Mouse (Mus musculus) limb, embryonic 14.5 days (tissue): ENCODE results near the gene Lingo2. TPM values are rescaled to one million over a fixed set of nuclear protein-coding genes. Genes with fewer than 3 reads are reported as not detected.

ENCODE experiments used
- ATAC-seq: fragments of 200-750 bp; cut with Nextera tagmentation; 2 replicates; pipeline ENCODE4 v1.8.0; 2017; ENCODE audit warnings: low read depth, moderate number of reproducible peaks, moderate TSS enrichment; ENCODE audit not compliant: low FRiP score
- DNase-seq: peaks from one replicate; pipeline ENCODE4 v3.0.0-alpha.2; 2015; ENCODE audit warnings: low spot score
- H3K27ac ChIP-seq: fragments of 300-500 bp; sonication (generic); replicated peaks from 2 replicates; pipeline ENCODE4 v1.5.1; 2014; ENCODE audit warnings: low read depth, mild to moderate bottlenecking, low read length, moderate library complexity, mixed read lengths
- H3K27me3 ChIP-seq: fragments of 300-500 bp; sonication (generic); 2 replicates; pipeline ENCODE4 v1.6.1; 2014; ENCODE audit warnings: low read length, mixed read lengths; ENCODE audit not compliant: control insufficient read depth, insufficient read depth
- H3K36me3 ChIP-seq: fragments of 300-500 bp; sonication (generic); 2 replicates; pipeline ENCODE4 v1.6.1; 2014; ENCODE audit warnings: mild to moderate bottlenecking, low read length, moderate library complexity, mixed read lengths; ENCODE audit not compliant: control insufficient read depth, insufficient read depth
- H3K4me1 ChIP-seq: fragments of 300-500 bp; sonication (generic); 2 replicates; pipeline ENCODE4 v1.6.1; 2014; ENCODE audit warnings: antibody characterized with exemption, low read length, mixed read lengths; ENCODE audit not compliant: control insufficient read depth, insufficient read depth
- H3K4me2 ChIP-seq: fragments of 300-500 bp; sonication (generic); replicated peaks from 2 replicates; pipeline ENCODE4 v1.6.1; 2014; ENCODE audit warnings: low read depth, mild to moderate bottlenecking, low read length, moderate library complexity; ENCODE audit not compliant: severe bottlenecking
- H3K4me3 ChIP-seq: fragments of 300-500 bp; sonication (generic); replicated peaks from 2 replicates; pipeline ENCODE4 v1.5.1; 2014; ENCODE audit warnings: low read length
- H3K9ac ChIP-seq: fragments of 300-500 bp; sonication (generic); 2 replicates; pipeline ENCODE4 v1.6.1; 2014; ENCODE audit warnings: mild to moderate bottlenecking, low read depth, low read length, moderate library complexity; ENCODE audit not compliant: severe bottlenecking
- H3K9me3 ChIP-seq: fragments of 300-500 bp; sonication (generic); 2 replicates; pipeline ENCODE4 v1.6.1; 2016; ENCODE audit warnings: low read length; ENCODE audit not compliant: control insufficient read depth
- POLR2A ChIP-seq: fragments of 200-500 bp; IDR thresholded peaks from 2 replicates; pipeline ENCODE4 v1.8.0; 2012; ENCODE audit warnings: inconsistent platforms, mild to moderate bottlenecking, moderate library complexity, borderline replicate concordance; ENCODE audit not compliant: insufficient read depth, insufficient read length; ENCODE audit errors: extremely low read depth
- WGBS: fragments of 180-500 bp; shearing (Covaris S2); extraction: QIAGEN DNeasy Blood & Tissue Kit; methylation state at CpG from one replicate; pipeline ENCODE4 v1.1.7; 2014; 5-methylcytosine and 5-hydroxymethylcytosine counted together
- polyA plus RNA-seq, 2 experiments: library from polyadenylated mRNA; depleted of rRNA in 1 of 2; stranded (reverse) in 1 of 2; unstranded in 1 of 2; fragments of >200 nt; fragmentation: Nextera tagmentation in 1 of 2; extraction: Ambion mirVana in 1 of 2; gene quantifications; 2 replicates each; pipeline versions ENCODE4 v1.2.1 to v1.2.3; 2012 to 2014

Lingo2 gene
- polyA plus RNA-seq, 2 experiments, result 0.89 to 4.3 TPM

GRCm38 (mm10) chr4:36647753-36648152 is 303.8 kb downstream of the Lingo2 start:
- no peaks in the 10 kb centered on the region for H3K4me1 ChIP-seq
- H3K9me3 ChIP-seq, result no peaks in the 10 kb centered on the region
- TF ChIP-seq POLR2A, result no peak
- no peak for ATAC-seq
- H3K4me3 ChIP-seq, result no peak overlapping the region
- no peak for DNase-seq
- no peak overlapping the region for H3K4me2 ChIP-seq
- H3K27me3 ChIP-seq, result no peaks in the 10 kb centered on the region
- H3K9ac ChIP-seq, result no peak overlapping the region
- no peaks in the 10 kb centered on the region for H3K36me3 ChIP-seq
- no peak overlapping the region for H3K27ac ChIP-seq

DNA sequence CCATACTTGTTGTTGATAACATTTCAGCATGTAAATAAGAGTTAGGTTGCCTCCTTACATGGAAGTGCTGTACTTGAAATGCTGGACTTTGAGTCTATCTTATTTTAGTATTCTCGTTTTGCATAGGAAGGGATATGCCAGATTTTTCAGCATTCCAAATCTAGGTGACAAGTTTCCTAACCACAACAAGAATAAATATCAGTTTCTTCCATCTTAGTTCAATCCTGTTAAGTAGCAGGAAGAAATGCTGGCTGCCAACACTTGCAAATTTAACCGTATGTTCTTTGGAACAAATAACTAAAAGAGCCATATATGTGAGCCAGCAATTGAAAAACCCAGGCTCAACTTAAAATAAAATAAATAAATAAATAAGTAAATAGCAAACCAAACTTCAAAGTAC is 315.9 kb downstream of the Lingo2 start:
- H3K36me3 ChIP-seq, result no peaks in the 10 kb centered on the region
- DNase-seq (no peak), ATAC-seq (no peak)
- no peaks in the 10 kb centered on the region for H3K4me1 ChIP-seq
- H3K4me2 ChIP-seq, result no peak overlapping the region
- no peak for TF ChIP-seq POLR2A
- no peaks in the 10 kb centered on the region for H3K27me3 ChIP-seq
- 84% methylated on average over 2 of the region's 2 CpGs for WGBS
- no peak overlapping the region for H3K9ac ChIP-seq
- H3K9me3 ChIP-seq, result no peaks in the 10 kb centered on the region
- H3K4me3 ChIP-seq, result no peak overlapping the region
- H3K27ac ChIP-seq, result no peak overlapping the region

DNA sequence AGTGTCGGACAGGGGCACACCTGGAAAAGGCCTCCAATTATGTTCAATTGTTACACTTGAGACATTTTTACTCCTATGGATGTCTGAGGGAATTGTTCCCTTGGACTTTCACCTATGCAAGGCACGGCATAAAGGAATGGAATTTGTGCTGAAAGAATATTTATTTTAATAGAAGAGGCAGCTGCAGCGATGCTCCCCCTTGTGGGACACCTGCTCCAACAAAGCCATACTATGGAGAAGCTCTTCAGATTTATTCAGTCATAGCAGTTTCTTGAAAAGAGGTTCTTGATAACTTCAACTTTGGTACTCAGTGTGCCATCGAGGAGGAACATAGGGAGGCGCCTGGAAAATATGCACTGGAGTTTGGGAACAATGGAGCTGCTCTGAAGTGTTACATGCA is 374.7 kb downstream of the Lingo2 start:
- Histone ChIP-seq H3K9me3 (no peaks in the 10 kb centered on the region), H3K4me1 (no peaks in the 10 kb centered on the region), H3K4me2 (no peak overlapping the region), H3K9ac (no peak overlapping the region), H3K27me3 (no peaks in the 10 kb centered on the region), H3K27ac (no peak overlapping the region), H3K4me3 (no peak overlapping the region), H3K36me3 (no peaks in the 10 kb centered on the region)
- ATAC-seq, result no peak
- no peak for DNase-seq
- 80% methylated on average over 5 of the region's 5 CpGs for WGBS
- TF ChIP-seq POLR2A, result no peak

GRCm38 (mm10) chr4:36576256-36576655 is 375.3 kb downstream of the Lingo2 start:
- WGBS, result 55% methylated on average over 3 of the region's 3 CpGs
- H3K4me2 ChIP-seq, result no peak overlapping the region

DNA sequence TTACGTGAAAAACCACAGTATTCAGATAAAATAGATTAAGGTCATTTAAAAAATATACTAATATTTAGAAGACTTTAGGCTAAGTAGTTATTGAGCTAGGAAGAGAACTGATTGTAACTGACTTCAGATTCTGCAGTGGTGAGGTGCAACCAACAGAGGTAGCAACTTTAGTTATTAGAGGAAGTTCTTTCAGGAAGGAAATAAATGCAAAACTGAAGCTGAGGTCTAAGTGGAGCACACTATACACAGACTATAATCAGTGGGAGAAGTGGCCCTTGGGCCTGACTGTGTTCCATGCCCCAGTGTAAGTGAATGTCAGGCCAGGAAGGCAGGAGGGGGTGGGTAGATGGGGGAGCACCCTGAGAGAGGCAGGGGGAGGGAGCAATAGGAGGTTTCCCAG is 385.0 kb downstream of the Lingo2 start:
- WGBS, result 72% methylated on average over 1 of the region's 1 CpGs
- Histone ChIP-seq H3K4me1 (no peaks in the 10 kb centered on the region), H3K4me3 (no peak overlapping the region), H3K4me2 (no peak overlapping the region), H3K27me3 (no peaks in the 10 kb centered on the region), H3K9me3 (no peaks in the 10 kb centered on the region), H3K36me3 (no peaks in the 10 kb centered on the region), H3K9ac (no peak overlapping the region), H3K27ac (no peak overlapping the region)
- no peak for ATAC-seq
- TF ChIP-seq POLR2A, result no peak
- DNase-seq, result no peak

More at GRCm38 (mm10) chr4:36576256-36576655, 375.3 kb downstream of the Lingo2 start:
- no peak overlapping the region for H3K9ac ChIP-seq
- H3K27me3 ChIP-seq, result no peaks in the 10 kb centered on the region
- no peaks in the 10 kb centered on the region for H3K36me3 ChIP-seq
- no peak for TF ChIP-seq POLR2A
- no peak overlapping the region for H3K27ac ChIP-seq
- H3K9me3 ChIP-seq, result no peaks in the 10 kb centered on the region
- H3K4me3 ChIP-seq, result no peak overlapping the region
- no peak for ATAC-seq
- no peak for DNase-seq
- H3K4me1 ChIP-seq, result no peaks in the 10 kb centered on the region

DNA sequence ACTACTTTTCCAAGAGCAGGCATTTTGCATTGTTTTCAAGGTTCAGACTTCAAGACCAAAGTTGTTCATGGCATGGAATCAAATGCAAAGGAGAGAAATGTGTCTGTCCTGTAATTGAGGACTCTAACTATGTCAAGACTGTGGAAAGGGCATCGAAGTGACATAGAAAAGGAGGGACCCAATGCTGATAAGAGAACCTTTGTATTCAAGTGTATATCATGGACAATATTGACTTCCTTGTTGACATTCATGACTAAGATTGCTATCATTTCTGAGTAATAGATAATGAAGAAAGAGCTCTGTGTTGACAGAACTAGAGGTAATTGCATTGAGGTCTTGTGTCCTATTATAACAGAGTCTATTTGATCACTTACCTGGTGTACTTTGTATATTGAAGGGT is 390.6 kb downstream of the Lingo2 start:
- Histone ChIP-seq H3K27me3 (no peaks in the 10 kb centered on the region), H3K4me2 (no peak overlapping the region), H3K9me3 (no peaks in the 10 kb centered on the region), H3K36me3 (no peaks in the 10 kb centered on the region), H3K4me3 (no peak overlapping the region), H3K9ac (no peak overlapping the region), H3K4me1 (no peaks in the 10 kb centered on the region), H3K27ac (no peak overlapping the region)
- ATAC-seq (no peak), DNase-seq (no peak)
- WGBS, result 66% methylated on average over 1 of the region's 1 CpGs
- no peak for TF ChIP-seq POLR2A
